Mouse (Mus musculus) forebrain, embryonic 16.5 days (tissue): ENCODE results near the gene Fam161b. TPM values are rescaled to one million over a fixed set of nuclear protein-coding genes. Genes with fewer than 3 reads are reported as not detected.

ENCODE experiments used
- ATAC-seq: fragments of 200-750 bp; cut with Nextera tagmentation; 2 replicates; pipeline ENCODE4 v1.8.0; 2017; ENCODE audit warnings: mild to moderate bottlenecking, moderate library complexity
- H3K27ac ChIP-seq: fragments of 300-500 bp; sonication (generic); 2 replicates; pipeline ENCODE4 v1.5.1; 2014; ENCODE audit warnings: low read length, control low read depth
- H3K27me3 ChIP-seq: fragments of 300-500 bp; sonication (generic); replicated peaks from 2 replicates; pipeline ENCODE4 v1.6.1; 2014; ENCODE audit warnings: low read length; ENCODE audit not compliant: control insufficient read depth, insufficient read depth
- H3K36me3 ChIP-seq: fragments of 300-500 bp; sonication (generic); 2 replicates; pipeline ENCODE4 v1.6.1; 2014; ENCODE audit not compliant: control insufficient read depth, insufficient read depth
- H3K4me1 ChIP-seq: fragments of 300-500 bp; sonication (generic); replicated peaks from 2 replicates; pipeline ENCODE4 v1.6.1; 2014; ENCODE audit warnings: low read length; ENCODE audit not compliant: control insufficient read depth, insufficient read depth
- H3K4me2 ChIP-seq: fragments of 300-500 bp; sonication (generic); 2 replicates; pipeline ENCODE4 v1.6.1; 2014; ENCODE audit warnings: mild to moderate bottlenecking, low read length, control low read depth
- H3K4me3 ChIP-seq: fragments of 300-500 bp; sonication (generic); replicated peaks from 2 replicates; pipeline ENCODE4 v1.5.1; 2014; ENCODE audit warnings: mild to moderate bottlenecking, low read length, control low read depth
- H3K9ac ChIP-seq: fragments of 300-500 bp; sonication (generic); replicated peaks from 2 replicates; pipeline ENCODE4 v1.6.1; 2014; ENCODE audit warnings: low read depth, low read length, control low read depth
- H3K9me3 ChIP-seq: fragments of 300-500 bp; sonication (generic); 2 replicates; pipeline ENCODE4 v1.6.1; 2016; ENCODE audit warnings: low read length; ENCODE audit not compliant: control insufficient read depth
- WGBS: fragments of 180-500 bp; shearing (Covaris S2); extraction: QIAGEN DNeasy Blood & Tissue Kit; methylation state at CpG from one replicate; pipeline ENCODE4 v1.1.7; 2014; 5-methylcytosine and 5-hydroxymethylcytosine counted together
- polyA plus RNA-seq: library from polyadenylated mRNA; unstranded; fragments of >200 nt; fragmentation: Nextera tagmentation; extraction: Ambion mirVana; gene quantifications from 2 replicates; pipeline ENCODE4 v1.2.1, GENCODE M21; 2015

Fam161b gene
- polyA plus RNA-seq, 1 experiment from 2014 or later: 15.6 TPM

- no peaks in the 10 kb centered on the region for H3K36me3 ChIP-seq
- no peaks in the 10 kb centered on the region for H3K9me3 ChIP-seq
- H3K9ac ChIP-seq: no peak overlapping the region
- no peak overlapping the region for H3K4me3 ChIP-seq
- 98% methylated on average over 2 of the region's 2 CpGs for WGBS
- no peak for ATAC-seq
- no peak overlapping the region for H3K4me2 ChIP-seq
- no peaks in the 10 kb centered on the region for H3K27me3 ChIP-seq
- H3K27ac ChIP-seq: no peak overlapping the region
- H3K4me1 ChIP-seq: no peaks in the 10 kb centered on the region
These were observed 62.4 kb downstream of the Fam161b start for GRCm38 (mm10) chr12:84299265-84299664.

GRCm38 (mm10) chr12:84297851-84298250, 63.8 kb downstream of the Fam161b start:
- H3K27me3 ChIP-seq: no peaks in the 10 kb centered on the region
- no peaks in the 10 kb centered on the region; the same call in 1 of the 2 replicates for H3K36me3 ChIP-seq
- ATAC-seq: no peak
- H3K4me2 ChIP-seq: no peak overlapping the region
- H3K4me3 ChIP-seq: no peak overlapping the region
- WGBS: 92% methylated on average over 6 of the region's 6 CpGs
- H3K27ac ChIP-seq: no peak overlapping the region
- no peaks in the 10 kb centered on the region for H3K4me1 ChIP-seq
- H3K9ac ChIP-seq: no peak overlapping the region
- no peaks in the 10 kb centered on the region for H3K9me3 ChIP-seq

Other genes with a start within 250 kb of the Fam161b start
- 10.4 and 12.8 TPM in 2 replicates for gene Dnal1, start 247.5 kb downstream of the Fam161b start, polyA plus RNA-seq
- 5.3 and 7.2 TPM in 2 replicates for gene Pnma1, start 213.3 kb downstream of the Fam161b start, polyA plus RNA-seq
- 3.8 and 4.4 TPM in 2 replicates for gene Elmsan1, start 143.0 kb downstream of the Fam161b start, polyA plus RNA-seq
- 13.2 and 15.1 TPM in 2 replicates for gene Ptgr2, start 76.6 kb downstream of the Fam161b start, polyA plus RNA-seq
- gene Zfp410, start 45.0 kb downstream of the Fam161b start, polyA plus RNA-seq: 87.9 and 97.7 TPM in 2 replicates
- gene Coq6, start 176 bp downstream of the Fam161b start, polyA plus RNA-seq: 49.1 and 49.9 TPM in 2 replicates
- gene Entpd5, start 47.2 kb upstream of the Fam161b start, polyA plus RNA-seq: 10.4 and 10.6 TPM in 2 replicates
- 4.5 and 5.0 TPM in 2 replicates for gene Bbof1, start 47.2 kb upstream of the Fam161b start, polyA plus RNA-seq
- gene Rnf113a2, start 55.4 kb upstream of the Fam161b start, polyA plus RNA-seq: 26.9 and 30.1 TPM in 2 replicates
- 33.3 and 39.9 TPM in 2 replicates for gene Aldh6a1, start 89.2 kb upstream of the Fam161b start, polyA plus RNA-seq
- gene Lin52, start 89.6 kb upstream of the Fam161b start, polyA plus RNA-seq: 40.3 and 41.4 TPM in 2 replicates
- 0.06 and 0.10 TPM in 2 replicates for gene Vsx2, start 207.9 kb upstream of the Fam161b start, polyA plus RNA-seq